Mouse (Mus musculus) hindbrain, postnatal 0 days (tissue): ENCODE results near the gene Olfr1510. TPM values are rescaled to one million over a fixed set of nuclear protein-coding genes. Genes with fewer than 3 reads are reported as not detected.

Source experiments
- ATAC-seq: fragments of 200-750 bp; cut with Nextera tagmentation; 2 replicates; pipeline ENCODE4 v1.8.0; 2017; ENCODE audit warnings: mild to moderate bottlenecking, moderate TSS enrichment, moderate library complexity
- DNase-seq: peaks from one replicate; pipeline ENCODE4 v3.0.0-alpha.2; 2015; ENCODE audit warnings: low spot score
- H3K27ac ChIP-seq: fragments of 300-500 bp; sonication (generic); 2 replicates; pipeline ENCODE4 v1.5.1; 2014; ENCODE audit warnings: mild to moderate bottlenecking
- H3K27me3 ChIP-seq: fragments of 300-500 bp; sonication (generic); 2 replicates; pipeline ENCODE4 v1.6.1; 2014; ENCODE audit warnings: low read length, mixed read lengths; ENCODE audit not compliant: insufficient read depth
- H3K36me3 ChIP-seq: fragments of 300-500 bp; sonication (generic); 2 replicates; pipeline ENCODE4 v1.6.1; 2014; ENCODE audit warnings: low read length, mixed read lengths; ENCODE audit not compliant: insufficient read depth
- H3K4me1 ChIP-seq: fragments of 300-500 bp; sonication (generic); 2 replicates; pipeline ENCODE4 v1.6.1; 2014; ENCODE audit warnings: antibody characterized with exemption, low read length, mixed read lengths; ENCODE audit not compliant: insufficient read depth
- H3K4me2 ChIP-seq: fragments of 300-500 bp; sonication (generic); 2 replicates; pipeline ENCODE4 v1.6.1; 2014; ENCODE audit warnings: low read depth, mild to moderate bottlenecking, low read length, moderate library complexity, mixed read lengths
- H3K4me3 ChIP-seq: fragments of 300-500 bp; sonication (generic); 2 replicates; pipeline ENCODE4 v1.5.1; 2014; ENCODE audit warnings: low read length
- H3K9ac ChIP-seq: fragments of 300-500 bp; sonication (generic); replicated peaks from 2 replicates; pipeline ENCODE4 v1.6.1; 2014; ENCODE audit warnings: mild to moderate bottlenecking, low read length, moderate library complexity, mixed read lengths
- H3K9me3 ChIP-seq: fragments of 300-500 bp; sonication (generic); 2 replicates; pipeline ENCODE4 v1.6.1; 2016; ENCODE audit warnings: low read length, mixed read lengths
- CTCF ChIP-seq: IDR thresholded peaks from 2 replicates; pipeline ENCODE4 v1.5.1; 2016; ENCODE audit warnings: antibody characterized with exemption, control low read depth, low read depth
- WGBS: fragments of 180-500 bp; shearing (Covaris S2); extraction: QIAGEN DNeasy Blood & Tissue Kit; methylation state at CpG from one replicate; pipeline ENCODE4 v1.1.7; 2014; 5-methylcytosine and 5-hydroxymethylcytosine counted together
- polyA plus RNA-seq: library from polyadenylated mRNA; unstranded; fragments of >200 nt; fragmentation: Nextera tagmentation; extraction: Ambion mirVana; gene quantifications from 2 replicates; pipeline ENCODE4 v1.2.1, GENCODE M21; 2015
- total RNA-seq: library from RNA; depleted of rRNA; stranded (reverse); fragments of >200 nt; gene quantifications from 2 replicates; pipeline ENCODE4 v1.2.3, GENCODE M21; 2014; rRNA removed

The Olfr1510 gene
- total and polyA plus RNA-seq, 2 experiments from 2014 or later, result not detected

GRCm38 (mm10) chr14:52379068-52379467, 35.1 kb downstream of the Olfr1510 start, which contains the start of gene Olfr1512:
TSS of gene Olfr1512 (minus strand) at chr14:52379168.
- TF ChIP-seq CTCF, result no peak
- ATAC-seq, result no peak
- Histone ChIP-seq H3K27me3 (no peaks in the 10 kb centered on the region), H3K4me2 (no peak within 1 kb of the TSS), H3K27ac (no peak within 1 kb of the TSS), H3K4me1 (no peaks in the 10 kb centered on the region), H3K9ac (no peak within 1 kb of the TSS), H3K36me3 (no peaks in the 10 kb centered on the region), H3K4me3 (no peak within 1 kb of the TSS), H3K9me3 (no peaks in the 10 kb centered on the region)
- WGBS, result 76% methylated on average over 2 of the region's 2 CpGs
- no peak for DNase-seq

- Histone ChIP-seq H3K36me3 (no peaks in the 10 kb centered on the region), H3K27ac (no peak overlapping the region), H3K4me1 (no peaks in the 10 kb centered on the region), H3K27me3 (no peaks in the 10 kb centered on the region), H3K4me3 (no peak overlapping the region), H3K9ac (no peak overlapping the region), H3K4me2 (no peak overlapping the region), H3K9me3 (no peaks in the 10 kb centered on the region)
- DNase-seq, result no peak
- WGBS, result 93% methylated on average over 3 of the region's 3 CpGs
- ATAC-seq, result no peak
- TF ChIP-seq CTCF, result no peak
Measured at GRCm38 (mm10) chr14:52368741-52369140, 45.4 kb downstream of the Olfr1510 start.

Other genes starting within 250 kb of the Olfr1510 start
- 28.2 and 28.4 TPM in 2 replicates for gene Supt16, start 217.0 kb downstream of the Olfr1510 start, total RNA-seq
- gene Supt16, start 217.0 kb downstream of the Olfr1510 start, polyA plus RNA-seq, result 43.5 and 43.8 TPM in 2 replicates
- gene Chd8, start 156.6 kb downstream of the Olfr1510 start, total RNA-seq, result 71.2 and 83.0 TPM in 2 replicates
- gene Chd8, start 156.6 kb downstream of the Olfr1510 start, polyA plus RNA-seq, result 32.6 and 32.9 TPM in 2 replicates
- gene Tox4, start 135.2 kb downstream of the Olfr1510 start, total RNA-seq, result 61.0 and 62.1 TPM in 2 replicates
- gene Tox4, start 135.2 kb downstream of the Olfr1510 start, polyA plus RNA-seq, result 41.9 and 45.6 TPM in 2 replicates
- gene Rab2b, start 134.8 kb downstream of the Olfr1510 start, total RNA-seq, result 43.9 and 45.5 TPM in 2 replicates
- gene Rab2b, start 134.8 kb downstream of the Olfr1510 start, polyA plus RNA-seq, result 38.8 and 48.5 TPM in 2 replicates
- 19.9 and 22.5 TPM in 2 replicates for gene Mettl3, start 109.2 kb downstream of the Olfr1510 start, total RNA-seq
- gene Mettl3, start 109.2 kb downstream of the Olfr1510 start, polyA plus RNA-seq, result 23.2 and 23.6 TPM in 2 replicates
- 96.4 and 105 TPM in 2 replicates for gene Sall2, start 85.6 kb downstream of the Olfr1510 start, total RNA-seq
- gene Sall2, start 85.6 kb downstream of the Olfr1510 start, polyA plus RNA-seq, result 30.4 and 31.3 TPM in 2 replicates
- gene Olfr1513, start 58.0 kb downstream of the Olfr1510 start, total RNA-seq, result not detected in 2 replicates
- gene Olfr1513, start 58.0 kb downstream of the Olfr1510 start, polyA plus RNA-seq, result not detected in 2 replicates
- gene Olfr1512, start 35.2 kb downstream of the Olfr1510 start, total RNA-seq, result not detected in 2 replicates
- gene Olfr1512, start 35.2 kb downstream of the Olfr1510 start, polyA plus RNA-seq, result not detected in 2 replicates
- gene Olfr1511, start 17.0 kb downstream of the Olfr1510 start, total RNA-seq, result not detected in 2 replicates
- gene Olfr1511, start 17.0 kb downstream of the Olfr1510 start, polyA plus RNA-seq, result 0.20 and 0.23 TPM in 2 replicates
- not detected in 2 replicates for gene Olfr1509, start 28.6 kb upstream of the Olfr1510 start, total RNA-seq
- not detected in 2 replicates for gene Olfr1509, start 28.6 kb upstream of the Olfr1510 start, polyA plus RNA-seq
- not detected in 2 replicates for gene Olfr1508, start 53.1 kb upstream of the Olfr1510 start, total RNA-seq
- not detected in 2 replicates for gene Olfr1508, start 53.1 kb upstream of the Olfr1510 start, polyA plus RNA-seq
- gene Olfr1507, start 81.4 kb upstream of the Olfr1510 start, total RNA-seq, result not detected in 2 replicates
- gene Olfr1507, start 81.4 kb upstream of the Olfr1510 start, polyA plus RNA-seq, result not detected in 2 replicates